Mouse (Mus musculus) small intestine, adult 2 months (tissue): ENCODE data around the gene Aplp1.

Experiments used
- CTCF ChIP-seq: fragments of 200-500 bp; IDR thresholded peaks from 2 replicates; pipeline ENCODE4 v1.5.1; 2012; ENCODE audit warnings: low read depth, mild to moderate bottlenecking, control low read depth, inconsistent platforms, low read length, moderate library complexity, mixed read lengths; ENCODE audit not compliant: insufficient replicate concordance, insufficient read length; ENCODE audit errors: extremely low read depth
- POLR2A ChIP-seq: fragments of 200-500 bp; IDR thresholded peaks from 2 replicates; pipeline ENCODE4 v1.6.1; 2012; ENCODE audit warnings: low read depth, mild to moderate bottlenecking, control low read depth, inconsistent platforms, low read length, moderate library complexity

GRCm38 (mm10) chr7:30456487-30456886, 11.2 kb upstream of the Aplp1 start:
- TF ChIP-seq POLR2A (no peak), CTCF (no peak)
